Mouse (Mus musculus) adrenal gland, adult 2 months (tissue): ENCODE results near the gene Vwa8. TPM values are rescaled to one million over a fixed set of nuclear protein-coding genes. Genes with fewer than 3 reads are reported as not detected.
"Not testable (repeated sequence)": the region's sequence is repeated elsewhere in the genome, so short reads cannot be mapped to it uniquely, and the experiment has no call there.

Source experiments
- DNase-seq: peaks from one replicate; pipeline ENCODE4 v3.0.0; 2021
- polyA plus RNA-seq: library from polyadenylated mRNA; depleted of rRNA; stranded (reverse); fragments of >200 nt; gene quantifications from 2 replicates; pipeline ENCODE4 v1.2.3, GENCODE M21; 2012
- total RNA-seq, 2 experiments: library from RNA; stranded (reverse); gene quantifications; 2 replicates each; pipeline ENCODE4 v1.2.3; 2021

The Vwa8 gene
- total and polyA plus RNA-seq, 3 experiments = 21.8 to 156 (median 154) TPM

- no peak for DNase-seq
Measured at GRCm38 (mm10) chr14:78885915-78886534, 37.2 kb downstream of the Vwa8 start.

GRCm38 (mm10) chr14:78886566-78887234 is 37.8 kb downstream of the Vwa8 start:
- DNase-seq = peak; percentile 25

GRCm38 (mm10) chr14:78887494-78887893 is 38.6 kb downstream of the Vwa8 start:
- DNase-seq = not testable (repeated sequence)

GRCm38 (mm10) chr14:78895496-78895895 is 46.6 kb downstream of the Vwa8 start:
- no peak for DNase-seq

GRCm38 (mm10) chr14:78896252-78896651 is 47.4 kb downstream of the Vwa8 start:
- peak; percentile 37 for DNase-seq

- peak; percentile 67 for DNase-seq
Measured at GRCm38 (mm10) chr14:78900770-78901169, 51.9 kb downstream of the Vwa8 start.

GRCm38 (mm10) chr14:78908205-78908863 is 59.5 kb downstream of the Vwa8 start:
- DNase-seq = no peak

GRCm38 (mm10) chr14:78912076-78912475 is 63.2 kb downstream of the Vwa8 start:
- no peak for DNase-seq

- no peak for DNase-seq
Measured at GRCm38 (mm10) chr14:78914180-78914579, 65.3 kb downstream of the Vwa8 start.

GRCm38 (mm10) chr14:78916691-78917090 is 67.8 kb downstream of the Vwa8 start:
- no peak for DNase-seq

GRCm38 (mm10) chr14:78921219-78921618 is 72.4 kb downstream of the Vwa8 start:
- DNase-seq = no peak

- DNase-seq = no peak
Measured at GRCm38 (mm10) chr14:78923631-78924030, 74.8 kb downstream of the Vwa8 start.

- no peak for DNase-seq
Measured at GRCm38 (mm10) chr14:78924755-78925537, 76.1 kb downstream of the Vwa8 start.

- DNase-seq = no peak
Measured at GRCm38 (mm10) chr14:78932094-78932493, 83.2 kb downstream of the Vwa8 start.

GRCm38 (mm10) chr14:78933399-78933798 is 84.5 kb downstream of the Vwa8 start:
- no peak for DNase-seq

GRCm38 (mm10) chr14:78934596-78934995 is 85.7 kb downstream of the Vwa8 start:
- DNase-seq = no peak

GRCm38 (mm10) chr14:78935796-78936195 is 86.9 kb downstream of the Vwa8 start:
- DNase-seq = no peak

GRCm38 (mm10) chr14:78941741-78942475 is 93.1 kb downstream of the Vwa8 start:
- no peak for DNase-seq

- DNase-seq = no peak
Measured at GRCm38 (mm10) chr14:78955745-78956144, 106.9 kb downstream of the Vwa8 start.

GRCm38 (mm10) chr14:78970621-78971020 is 121.8 kb downstream of the Vwa8 start:
- DNase-seq = peak; percentile 75

GRCm38 (mm10) chr14:78972424-78972823 is 123.6 kb downstream of the Vwa8 start:
- DNase-seq = no peak

GRCm38 (mm10) chr14:78983104-78983503 is 134.3 kb downstream of the Vwa8 start:
- peak; percentile 8 for DNase-seq
